Mouse (Mus musculus) embryonic facial prominence, embryonic 12.5 days (tissue): ENCODE measurements around the gene Limd2. TPM values are rescaled to one million over a fixed set of nuclear protein-coding genes. Genes with fewer than 3 reads are reported as not detected.

Experiments
- ATAC-seq: fragments of 200-750 bp; cut with Nextera tagmentation; 2 replicates; pipeline ENCODE4 v1.8.0; 2017; ENCODE audit not compliant: insufficient number of reproducible peaks, insufficient read depth, low FRiP score, low TSS enrichment
- H3K27ac ChIP-seq: fragments of 300-500 bp; sonication (generic); 2 replicates; pipeline ENCODE4 v1.5.1; 2016; ENCODE audit warnings: mild to moderate bottlenecking
- H3K27me3 ChIP-seq: fragments of 300-500 bp; sonication (generic); 2 replicates; pipeline ENCODE4 v1.6.1; 2016; ENCODE audit warnings: mild to moderate bottlenecking, moderate library complexity
- H3K36me3 ChIP-seq: fragments of 300-500 bp; sonication (generic); 2 replicates; pipeline ENCODE4 v1.6.1; 2016; ENCODE audit warnings: mild to moderate bottlenecking
- H3K4me1 ChIP-seq: fragments of 300-500 bp; sonication (generic); 2 replicates; pipeline ENCODE4 v1.6.1; 2016
- H3K4me2 ChIP-seq: fragments of 300-500 bp; sonication (generic); replicated peaks from 2 replicates; pipeline ENCODE4 v1.6.1; 2016; ENCODE audit warnings: mild to moderate bottlenecking, moderate library complexity
- H3K4me3 ChIP-seq: fragments of 300-500 bp; sonication (generic); 2 replicates; pipeline ENCODE4 v1.5.1; 2016; ENCODE audit warnings: mild to moderate bottlenecking
- H3K9ac ChIP-seq: fragments of 300-500 bp; sonication (generic); 2 replicates; pipeline ENCODE4 v1.6.1; 2016; ENCODE audit warnings: mild to moderate bottlenecking, moderate library complexity
- H3K9me3 ChIP-seq: fragments of 300-500 bp; sonication (generic); 2 replicates; pipeline ENCODE4 v1.6.1; 2016; ENCODE audit warnings: mild to moderate bottlenecking, moderate library complexity
- WGBS: fragments of 180-500 bp; shearing (Covaris S2); methylation state at CpG from one replicate; pipeline ENCODE4 v1.1.7; 2016; 5-methylcytosine and 5-hydroxymethylcytosine counted together
- polyA plus RNA-seq: library from polyadenylated mRNA; unstranded; fragments of >200 nt; fragmentation: Nextera tagmentation; extraction: Ambion mirVana; gene quantifications from 2 replicates; pipeline ENCODE4 v1.2.1, GENCODE M21; 2016

Gene Limd2
- polyA plus RNA-seq, 1 experiment from 2014 or later = 467 TPM

DNA sequence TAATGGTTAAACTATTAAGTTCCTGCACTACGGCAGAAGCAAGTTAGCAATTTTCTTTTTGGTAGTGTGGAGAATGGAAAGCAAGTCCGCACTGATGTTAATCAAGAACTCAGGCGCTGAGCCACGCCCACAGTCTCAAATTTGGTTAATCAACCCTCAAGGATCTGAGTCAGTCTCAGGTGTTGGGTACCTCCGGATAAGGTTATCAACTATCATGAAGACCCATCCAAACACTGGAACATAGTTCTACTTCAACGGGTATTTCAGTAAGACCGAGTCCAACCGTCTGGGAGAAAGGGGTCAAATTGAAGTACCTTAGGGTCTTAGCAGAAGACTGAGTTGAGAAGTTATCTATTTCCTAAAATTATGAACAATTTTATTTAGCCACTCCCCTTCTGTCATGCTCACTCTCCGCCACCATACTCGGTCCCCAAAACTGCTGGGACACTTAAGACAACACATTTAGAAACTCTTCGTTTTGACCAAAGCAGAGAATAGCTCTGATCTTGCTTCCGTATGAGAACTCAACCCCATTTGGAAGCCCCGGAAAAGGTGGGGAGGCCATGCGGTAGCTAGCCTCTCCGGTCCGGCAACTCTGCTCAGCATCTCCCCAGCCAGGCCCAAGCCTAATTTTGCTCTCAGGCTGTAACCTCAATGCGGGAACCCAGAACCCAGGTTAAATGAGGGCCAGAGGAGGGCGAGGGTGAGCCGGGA is 32.2 kb upstream of the Limd2 start:
- H3K27me3 ChIP-seq = no peaks in the 10 kb centered on the region
- peak overlapping the region; percentile 88 for H3K27ac ChIP-seq
- peaks cover 13% of the 10 kb centered on the region for H3K36me3 ChIP-seq
- ATAC-seq = peak; percentile 2; the same call in 1 of the 2 replicates
- WGBS = 11% methylated on average over 19 of the region's 19 CpGs
- H3K4me2 ChIP-seq = peak overlapping the region; percentile 67
- peaks cover 7% of the 10 kb centered on the region; the same call in 1 of the 2 replicates for H3K4me1 ChIP-seq
- peak overlapping the region; percentile 67 for H3K4me3 ChIP-seq
- H3K9ac ChIP-seq = peak overlapping the region; percentile 75
- H3K9me3 ChIP-seq = no peaks in the 10 kb centered on the region

DNA sequence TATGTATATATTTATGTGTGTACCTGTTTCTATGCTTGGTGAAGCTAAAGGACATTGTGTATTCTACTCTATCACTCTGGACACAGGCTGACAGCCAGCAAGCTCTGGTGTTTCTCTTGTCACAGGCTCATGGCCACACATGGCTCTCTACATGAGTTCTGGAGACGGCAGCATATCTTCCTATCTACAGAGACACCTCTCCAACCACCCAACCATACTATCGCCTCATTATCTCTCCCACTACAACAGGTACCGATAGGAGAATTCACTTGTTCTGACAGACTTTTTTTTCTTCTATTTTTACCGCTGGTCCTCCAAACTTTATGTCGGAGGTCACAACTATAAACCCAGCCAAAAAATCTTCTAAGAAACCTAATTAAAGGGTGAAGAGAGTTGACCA is 31.6 kb upstream of the Limd2 start:
- peaks cover 7% of the 10 kb centered on the region for H3K36me3 ChIP-seq
- peaks cover 7% of the 10 kb centered on the region; the same call in 1 of the 2 replicates for H3K4me1 ChIP-seq
- peak overlapping the region; percentile 67 for H3K4me3 ChIP-seq
- WGBS = 88% methylated on average over 5 of the region's 5 CpGs
- H3K27me3 ChIP-seq = no peaks in the 10 kb centered on the region
- H3K27ac ChIP-seq = no peak overlapping the region
- no peak overlapping the region for H3K9ac ChIP-seq
- ATAC-seq = no peak
- H3K4me2 ChIP-seq = peak overlapping the region; percentile 67
- no peaks in the 10 kb centered on the region for H3K9me3 ChIP-seq

DNA sequence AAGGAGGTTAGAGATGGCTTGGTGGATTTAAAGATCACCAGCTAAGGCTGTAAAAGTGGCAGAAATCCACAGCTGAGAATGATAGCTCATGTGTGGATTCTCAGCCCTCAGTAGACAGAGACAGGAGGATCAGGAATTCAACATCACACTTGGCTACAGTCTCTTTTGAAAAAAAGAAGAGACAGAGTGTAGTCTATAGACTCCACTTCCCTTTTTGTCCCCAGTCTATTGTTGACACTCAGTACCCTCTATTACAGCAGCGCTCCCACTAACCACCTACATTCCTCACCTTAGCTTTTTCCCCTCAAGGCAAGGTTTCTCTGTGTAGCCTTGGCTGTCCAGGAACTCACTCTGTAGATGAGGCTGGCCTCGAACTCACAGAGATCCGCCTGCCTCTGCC is 31.1 kb upstream of the Limd2 start:
- no peak overlapping the region for H3K9ac ChIP-seq

DNA sequence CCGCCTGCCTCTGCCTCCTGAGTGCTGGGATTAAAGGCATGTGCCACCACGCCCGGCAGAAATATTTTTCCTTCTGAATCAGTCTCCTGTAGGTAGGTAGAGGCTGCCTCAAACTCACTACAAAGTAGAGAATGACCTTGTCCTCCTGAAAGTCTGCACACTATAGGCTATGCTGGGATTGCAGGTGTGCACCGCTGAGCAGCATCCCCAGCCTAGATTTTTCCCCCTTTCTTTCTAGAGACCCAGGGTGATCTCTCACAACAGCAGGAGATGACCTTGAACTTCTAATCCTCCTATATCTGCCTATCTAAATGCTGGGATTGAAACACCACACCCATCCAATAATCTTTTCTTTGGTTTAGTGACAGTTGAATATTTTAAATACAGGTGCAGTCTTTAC is 26.7 kb upstream of the Limd2 start:
- H3K9me3 ChIP-seq = no peaks in the 10 kb centered on the region
- 89% methylated on average over 4 of the region's 4 CpGs for WGBS
- no peak overlapping the region for H3K9ac ChIP-seq
- H3K36me3 ChIP-seq = peaks cover 9% of the 10 kb centered on the region; the same call in 1 of the 2 replicates
- H3K27me3 ChIP-seq = no peaks in the 10 kb centered on the region
- no peak overlapping the region for H3K4me3 ChIP-seq
- ATAC-seq = no peak
- peaks cover 3% of the 10 kb centered on the region; the same call in 1 of the 2 replicates for H3K4me1 ChIP-seq
- H3K27ac ChIP-seq = no peak overlapping the region
- H3K4me2 ChIP-seq = no peak overlapping the region

More for the DNA sequence above, 31.1 kb upstream of the Limd2 start:
- H3K4me3 ChIP-seq = no peak overlapping the region
- H3K36me3 ChIP-seq = peaks cover 4% of the 10 kb centered on the region; the same call in 1 of the 2 replicates
- 90% methylated on average over 3 of the region's 3 CpGs for WGBS
- H3K9me3 ChIP-seq = no peaks in the 10 kb centered on the region
- H3K4me1 ChIP-seq = peaks cover 7% of the 10 kb centered on the region; the same call in 1 of the 2 replicates
- no peak for ATAC-seq
- H3K27me3 ChIP-seq = no peaks in the 10 kb centered on the region
- no peak overlapping the region for H3K4me2 ChIP-seq
- no peak overlapping the region for H3K27ac ChIP-seq

DNA sequence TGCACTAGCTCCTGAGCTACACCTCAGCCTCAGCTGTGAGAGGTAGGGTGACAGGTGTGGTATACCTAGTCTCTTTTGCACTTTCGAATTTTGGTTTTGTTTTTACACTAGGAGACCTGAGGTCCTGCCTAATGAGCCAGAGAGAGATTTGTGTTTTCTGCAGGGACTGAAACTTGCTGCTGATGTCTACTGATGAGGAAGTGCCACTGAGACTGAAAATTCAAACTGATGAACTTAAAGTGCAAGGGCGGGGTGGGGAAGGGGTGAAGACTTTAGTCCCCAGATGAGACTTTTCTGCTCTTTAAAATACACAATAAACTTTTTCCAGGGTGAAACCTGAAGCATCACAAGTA is 19.8 kb upstream of the Limd2 start:
- H3K27ac ChIP-seq = no peak overlapping the region

DNA sequence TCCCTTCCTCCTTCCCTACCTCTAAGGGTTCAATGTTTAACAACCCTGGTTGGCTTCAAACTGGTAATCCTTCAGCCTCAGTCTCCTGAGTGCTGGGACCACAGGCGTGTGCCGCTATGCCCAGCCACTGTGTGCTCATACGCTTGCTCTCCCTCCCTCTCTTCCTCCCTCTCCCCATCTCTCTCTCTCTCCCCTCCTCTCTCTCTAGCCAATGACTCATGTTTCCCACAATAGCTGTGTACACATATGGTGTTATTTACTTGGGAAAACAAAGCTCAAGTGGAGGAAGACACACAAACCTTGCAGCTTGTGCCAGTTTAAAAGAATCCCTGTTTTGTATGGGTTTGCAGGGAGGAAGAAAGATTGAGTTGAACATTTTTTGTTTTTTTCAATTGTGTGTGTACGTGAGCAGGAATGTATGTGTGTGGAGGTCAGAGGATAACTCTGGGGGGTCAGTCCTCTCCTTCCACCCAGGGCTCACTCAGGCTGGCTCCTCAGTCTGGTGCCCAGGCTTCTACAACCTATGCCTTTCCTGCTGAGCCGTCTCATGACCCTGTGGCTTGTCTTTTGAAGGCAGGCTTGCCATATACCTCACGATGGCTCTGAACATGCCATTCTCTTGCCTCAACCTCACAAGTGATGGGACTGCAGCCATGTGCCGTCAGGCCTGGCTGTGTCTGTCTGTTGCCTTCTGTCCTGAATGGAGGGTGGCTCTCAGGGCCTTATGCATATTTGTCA is 19.2 kb upstream of the Limd2 start:
- Histone ChIP-seq H3K4me1 (no peaks in the 10 kb centered on the region; the same call in 1 of the 2 replicates), H3K27me3 (no peaks in the 10 kb centered on the region), H3K36me3 (0 out of 2 replicates have a peak, but pooled peaks cover 9% of the 10 kb centered on the region), H3K4me3 (no peak overlapping the region), H3K27ac (0 out of 2 replicates have a peak overlapping the region, but pooled peaks have one; percentile 18), H3K9ac (no peak overlapping the region), H3K4me2 (no peak overlapping the region), H3K9me3 (no peaks in the 10 kb centered on the region)
- no peak for ATAC-seq
- WGBS = 43% methylated on average over 7 of the region's 7 CpGs

More for the DNA sequence above, 19.8 kb upstream of the Limd2 start:
- no peaks in the 10 kb centered on the region for H3K27me3 ChIP-seq
- no peak overlapping the region for H3K4me2 ChIP-seq
- no peaks in the 10 kb centered on the region; the same call in 1 of the 2 replicates for H3K4me1 ChIP-seq
- ATAC-seq = no peak
- H3K36me3 ChIP-seq = 0 out of 2 replicates have a peak, but pooled peaks cover 12% of the 10 kb centered on the region
- H3K9ac ChIP-seq = no peak overlapping the region
- no peaks in the 10 kb centered on the region for H3K9me3 ChIP-seq
- 82% methylated on average over 2 of the region's 2 CpGs for WGBS
- H3K4me3 ChIP-seq = no peak overlapping the region

DNA sequence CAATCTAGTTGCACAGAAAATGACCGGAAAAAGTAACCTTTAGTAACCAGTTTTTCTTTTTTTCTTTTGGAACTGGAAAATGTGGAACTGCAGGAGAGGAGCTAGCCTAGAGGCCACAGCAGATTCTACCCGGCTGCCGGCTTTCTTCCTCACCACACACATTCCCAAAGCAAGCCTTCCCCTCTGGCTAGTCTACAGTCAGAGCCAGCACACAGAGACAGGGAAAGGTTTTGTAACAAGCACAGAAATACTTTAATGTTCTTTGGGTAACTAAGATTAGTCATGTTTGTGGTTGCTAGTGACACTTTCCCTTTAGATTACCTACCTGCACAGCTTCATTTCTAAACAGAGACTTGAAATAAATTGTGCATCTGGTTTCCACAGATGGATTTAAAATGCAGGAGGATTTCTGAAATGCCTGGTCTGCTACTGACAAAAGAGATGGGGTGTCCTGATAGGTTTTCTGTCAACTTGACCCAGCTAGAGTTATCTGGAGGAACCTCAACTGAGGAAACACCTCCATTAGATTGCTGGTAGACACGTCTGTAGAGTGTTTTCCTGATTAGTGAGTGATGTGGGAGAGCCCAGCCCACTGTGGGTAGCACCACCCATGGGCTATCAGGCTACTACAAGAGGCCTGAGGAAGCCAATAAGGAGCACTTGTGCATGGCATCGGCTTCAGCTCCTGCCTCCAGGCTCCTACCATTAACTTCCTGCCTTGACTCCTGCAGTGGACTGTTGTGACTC is 17.5 kb upstream of the Limd2 start:
- WGBS = 58% methylated on average over 5 of the region's 5 CpGs
- no peak overlapping the region for H3K9ac ChIP-seq
- no peak overlapping the region for H3K4me3 ChIP-seq
- no peak overlapping the region for H3K27ac ChIP-seq
- H3K9me3 ChIP-seq = no peaks in the 10 kb centered on the region
- H3K27me3 ChIP-seq = no peaks in the 10 kb centered on the region
- H3K36me3 ChIP-seq = 0 out of 2 replicates have a peak, but pooled peaks cover 4% of the 10 kb centered on the region
- H3K4me1 ChIP-seq = no peaks in the 10 kb centered on the region; the same call in 1 of the 2 replicates
- ATAC-seq = no peak
- no peak overlapping the region for H3K4me2 ChIP-seq

DNA sequence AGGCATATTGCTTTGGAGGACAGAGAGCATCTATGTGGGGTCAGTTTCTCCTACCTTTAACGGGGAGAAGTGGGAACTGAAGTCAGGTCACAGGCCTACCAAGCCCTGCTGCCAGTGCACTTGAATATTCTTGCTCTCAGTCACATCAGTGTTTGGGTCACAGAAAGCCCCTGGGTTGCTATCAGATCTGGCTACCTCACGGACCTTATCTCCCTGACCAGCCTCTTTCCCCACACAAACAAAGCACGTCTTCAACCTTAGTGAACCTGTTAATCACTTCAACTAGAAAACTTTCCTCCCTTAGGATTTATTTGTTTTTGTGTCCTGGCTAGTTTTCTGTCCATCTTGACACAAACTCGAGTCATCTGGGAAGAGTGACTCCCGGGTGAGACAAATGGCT is 15.7 kb upstream of the Limd2 start:
- Histone ChIP-seq H3K4me3 (no peak overlapping the region), H3K9me3 (no peaks in the 10 kb centered on the region), H3K9ac (no peak overlapping the region), H3K27ac (no peak overlapping the region), H3K36me3 (0 out of 2 replicates have a peak, but pooled peaks cover 4% of the 10 kb centered on the region), H3K4me2 (no peak overlapping the region), H3K27me3 (no peaks in the 10 kb centered on the region), H3K4me1 (no peaks in the 10 kb centered on the region; the same call in 1 of the 2 replicates)
- ATAC-seq = no peak
- 91% methylated on average over 5 of the region's 5 CpGs for WGBS

DNA sequence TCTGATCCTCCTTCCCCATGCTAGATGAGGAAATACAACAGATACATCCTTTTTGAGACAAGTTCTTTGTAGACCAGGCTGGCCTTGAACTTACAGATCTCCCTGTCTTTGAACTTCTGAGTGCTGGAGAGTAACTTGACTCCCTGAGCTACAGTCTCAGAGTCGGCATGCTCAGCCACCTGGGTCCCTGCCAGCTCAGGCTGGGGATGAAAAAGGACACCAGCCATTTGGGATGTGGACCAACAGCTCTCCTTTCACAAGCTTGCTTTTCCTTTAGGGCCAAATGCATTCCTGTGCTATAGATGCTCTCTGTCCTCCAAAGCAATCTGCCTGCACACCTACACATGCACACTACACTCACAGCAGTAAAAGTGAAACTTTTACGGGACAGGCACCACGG is 14.4 kb upstream of the Limd2 start:
- ATAC-seq = no peak
- H3K4me2 ChIP-seq = no peak overlapping the region
- H3K4me3 ChIP-seq = no peak overlapping the region
- H3K4me1 ChIP-seq = no peaks in the 10 kb centered on the region; the same call in 1 of the 2 replicates
- H3K9ac ChIP-seq = no peak overlapping the region
- H3K27ac ChIP-seq = no peak overlapping the region
- WGBS = 57% methylated on average over 3 of the region's 3 CpGs
- no peaks in the 10 kb centered on the region for H3K27me3 ChIP-seq
- H3K36me3 ChIP-seq = peaks cover 8% of the 10 kb centered on the region
- H3K9me3 ChIP-seq = no peaks in the 10 kb centered on the region

DNA sequence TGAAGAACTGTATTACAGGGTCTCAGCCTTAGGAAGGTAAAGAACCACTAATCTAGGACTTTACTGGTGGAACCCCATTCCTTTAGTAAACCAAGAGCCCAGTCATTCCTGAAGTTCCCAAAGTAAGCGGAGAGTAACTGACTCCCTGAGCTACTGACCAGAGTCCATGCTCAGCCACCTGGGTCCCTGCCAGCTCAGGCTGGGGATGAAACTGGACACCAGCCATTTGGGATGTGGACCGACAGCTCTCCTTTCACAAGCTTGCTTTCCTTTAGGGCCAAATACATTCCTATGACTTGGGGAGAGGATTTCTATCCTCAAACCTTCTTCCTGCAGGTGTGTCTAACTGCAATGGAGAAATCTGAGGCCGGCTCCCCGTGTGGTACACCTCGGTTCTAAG is 13.7 kb upstream of the Limd2 start:
- ATAC-seq = no peak
- no peak overlapping the region for H3K27ac ChIP-seq
- H3K36me3 ChIP-seq = peaks cover 11% of the 10 kb centered on the region

DNA sequence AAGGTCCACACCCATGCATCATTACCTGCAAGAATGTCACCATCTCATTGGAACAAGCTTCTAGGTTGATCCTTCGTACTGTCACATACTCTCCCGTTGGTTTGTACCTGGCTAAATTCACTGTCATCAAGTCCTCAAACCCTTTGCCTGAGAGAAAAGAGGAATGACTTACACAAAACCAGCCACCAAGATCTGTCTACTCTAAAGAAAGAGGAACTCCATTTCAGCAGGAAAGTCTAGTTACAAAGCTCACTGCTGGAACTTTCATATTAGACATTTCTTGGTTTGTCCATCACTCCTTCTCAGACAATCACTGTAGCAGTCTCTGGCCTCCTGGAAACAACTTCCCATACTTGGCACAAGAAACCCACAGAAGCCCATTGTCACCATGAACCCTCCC is 12.6 kb upstream of the Limd2 start:
- H3K36me3 ChIP-seq = peaks cover 13% of the 10 kb centered on the region
- H3K27ac ChIP-seq = no peak overlapping the region
- no peak overlapping the region for H3K9ac ChIP-seq
- no peaks in the 10 kb centered on the region for H3K9me3 ChIP-seq
- no peak overlapping the region for H3K4me2 ChIP-seq
- ATAC-seq = no peak
- no peak overlapping the region for H3K4me3 ChIP-seq
- no peaks in the 10 kb centered on the region for H3K27me3 ChIP-seq
- H3K4me1 ChIP-seq = no peaks in the 10 kb centered on the region
- WGBS = 87% methylated on average over 2 of the region's 2 CpGs

More for the DNA sequence above, 13.7 kb upstream of the Limd2 start:
- 67% methylated on average over 5 of the region's 5 CpGs for WGBS
- H3K4me3 ChIP-seq = no peak overlapping the region
- H3K4me2 ChIP-seq = no peak overlapping the region
- no peaks in the 10 kb centered on the region for H3K4me1 ChIP-seq
- H3K27me3 ChIP-seq = no peaks in the 10 kb centered on the region
- no peaks in the 10 kb centered on the region for H3K9me3 ChIP-seq
- no peak overlapping the region for H3K9ac ChIP-seq
